Mouse (Mus musculus) heart, embryonic 15.5 days (tissue): ENCODE data around the gene Olfr153. TPM values are rescaled to one million over a fixed set of nuclear protein-coding genes. Genes with fewer than 3 reads are reported as not detected.

ENCODE experiments used
- polyA plus RNA-seq: library from polyadenylated mRNA; unstranded; fragments of >200 nt; fragmentation: Nextera tagmentation; extraction: Ambion mirVana; gene quantifications from 2 replicates; pipeline ENCODE4 v1.2.1, GENCODE M21; 2015

The Olfr153 gene
- polyA plus RNA-seq, 1 experiment from 2014 or later: not detected

Other genes starting within 250 kb of the Olfr153 start
- not detected in 2 replicates for gene Olfr1118, start 224.2 kb upstream of the Olfr153 start, polyA plus RNA-seq
- gene Olfr1120, start 177.0 kb upstream of the Olfr153 start, polyA plus RNA-seq: not detected in 2 replicates
- gene Olfr1121, start 161.9 kb upstream of the Olfr153 start, polyA plus RNA-seq: not detected in 2 replicates
- not detected in 2 replicates for gene Olfr1122, start 145.9 kb upstream of the Olfr153 start, polyA plus RNA-seq
- gene Olfr1123, start 115.2 kb upstream of the Olfr153 start, polyA plus RNA-seq: not detected in 2 replicates
- gene Olfr1124, start 101.5 kb upstream of the Olfr153 start, polyA plus RNA-seq: not detected in 2 replicates
- gene Olfr1126, start 77.8 kb upstream of the Olfr153 start, polyA plus RNA-seq: not detected in 2 replicates
- gene Pramel7, start 34.7 kb upstream of the Olfr153 start, polyA plus RNA-seq: not detected in 2 replicates
- gene Pramel6, start 25.2 kb upstream of the Olfr153 start, polyA plus RNA-seq: not detected in 2 replicates
- gene Olfr1128, start 13.7 kb downstream of the Olfr153 start, polyA plus RNA-seq: not detected in 2 replicates
- gene Olfr1129, start 42.1 kb downstream of the Olfr153 start, polyA plus RNA-seq: not detected in 2 replicates
- not detected in 2 replicates for gene Olfr1130, start 74.4 kb downstream of the Olfr153 start, polyA plus RNA-seq
- not detected in 2 replicates for gene Olfr1131, start 95.3 kb downstream of the Olfr153 start, polyA plus RNA-seq
- gene Olfr1132, start 105.7 kb downstream of the Olfr153 start, polyA plus RNA-seq: not detected in 2 replicates
- gene Olfr1133, start 115.6 kb downstream of the Olfr153 start, polyA plus RNA-seq: not detected in 2 replicates
- not detected in 2 replicates for gene Olfr1134, start 126.7 kb downstream of the Olfr153 start, polyA plus RNA-seq
- gene Olfr1135, start 141.9 kb downstream of the Olfr153 start, polyA plus RNA-seq: not detected in 2 replicates
- gene Olfr1136, start 162.2 kb downstream of the Olfr153 start, polyA plus RNA-seq: not detected in 2 replicates
- gene Olfr1137, start 181.4 kb downstream of the Olfr153 start, polyA plus RNA-seq: not detected in 2 replicates
- not detected in 2 replicates for gene Olfr1138, start 208.2 kb downstream of the Olfr153 start, polyA plus RNA-seq
- not detected in 2 replicates for gene Olfr1140, start 212.0 kb downstream of the Olfr153 start, polyA plus RNA-seq
- gene Olfr1141, start 222.2 kb downstream of the Olfr153 start, polyA plus RNA-seq: not detected in 2 replicates
- gene Olfr152, start 247.7 kb downstream of the Olfr153 start, polyA plus RNA-seq: not detected in 2 replicates